Mouse (Mus musculus): ENCODE results near the gene Cmtm4.
"Not testable (repeated sequence)": the region's sequence is repeated elsewhere in the genome, so short reads cannot be mapped to it uniquely, and the experiment has no call there.

- TF ChIP-seq CTCF (IDR thresholded peaks at IDR 0.05; ENCODE audit: low read depth, low read length); POLR2A (IDR thresholded peaks at IDR 0.05; ENCODE audit: extremely low read depth, insufficient read depth, low read length): not testable (repeated sequence)
Observed at GRCm38 (mm10) chr8:104309441-104310155, 86.0 kb downstream of the Cmtm4 start, which contains the start of the genes Gm45711 and Cmtm1.
